Mouse (Mus musculus) T-cell, adult 2 months (primary cell): ENCODE measurements around the gene Ulk4.

Experiments used
- DNase-seq: peaks from one replicate; pipeline ENCODE4 v3.0.0; 2022; ENCODE audit warnings: low spot score

The Ulk4 gene

DNA sequence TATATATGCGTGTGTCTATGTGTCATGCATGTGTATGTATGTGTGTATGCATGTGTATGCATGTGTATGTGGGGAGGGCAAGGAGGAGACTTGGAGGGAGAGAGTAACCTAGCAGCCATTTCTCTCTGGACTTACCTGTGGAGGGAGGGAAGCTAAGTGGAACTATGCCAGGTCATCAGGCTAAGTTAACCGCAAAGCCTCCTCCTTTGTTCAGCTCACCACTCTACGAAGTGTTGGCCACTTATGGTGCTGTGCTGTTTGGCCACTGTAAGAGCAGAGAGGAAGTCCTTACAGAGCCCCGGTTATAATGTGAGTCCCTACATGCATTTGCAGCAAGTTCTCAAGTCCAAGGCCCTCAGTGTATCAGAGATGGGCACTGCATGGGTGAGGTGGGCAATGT, 300.1 kb downstream of the Ulk4 start:
- no peak for DNase-seq

GRCm38 (mm10) chr9:120976158-120976557, 300.8 kb downstream of the Ulk4 start:
- DNase-seq, result no peak

DNA sequence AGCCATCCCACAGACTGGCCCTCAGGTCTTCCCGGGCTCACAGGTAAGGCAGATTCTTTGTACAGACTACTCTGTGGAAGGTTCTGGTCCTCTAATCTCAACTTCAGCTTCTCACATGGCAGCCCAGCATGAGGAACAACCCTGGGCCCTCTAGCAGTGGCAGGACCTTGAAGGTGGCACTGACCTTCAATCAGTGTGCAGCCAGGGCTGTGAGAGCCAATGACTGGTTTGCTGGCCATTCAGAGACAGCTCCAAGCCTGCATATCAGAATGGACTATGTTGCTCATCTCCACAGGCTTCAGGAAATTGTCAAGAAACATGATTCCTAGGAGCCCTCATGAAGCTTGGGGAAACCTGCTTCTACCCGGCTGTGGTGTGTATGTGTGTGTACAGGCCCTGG, 302.8 kb downstream of the Ulk4 start:
- no peak for DNase-seq

GRCm38 (mm10) chr9:120973026-120973515, 303.9 kb downstream of the Ulk4 start:
- DNase-seq, result no peak

GRCm38 (mm10) chr9:120965007-120965406, 312.0 kb downstream of the Ulk4 start:
- no peak for DNase-seq

DNA sequence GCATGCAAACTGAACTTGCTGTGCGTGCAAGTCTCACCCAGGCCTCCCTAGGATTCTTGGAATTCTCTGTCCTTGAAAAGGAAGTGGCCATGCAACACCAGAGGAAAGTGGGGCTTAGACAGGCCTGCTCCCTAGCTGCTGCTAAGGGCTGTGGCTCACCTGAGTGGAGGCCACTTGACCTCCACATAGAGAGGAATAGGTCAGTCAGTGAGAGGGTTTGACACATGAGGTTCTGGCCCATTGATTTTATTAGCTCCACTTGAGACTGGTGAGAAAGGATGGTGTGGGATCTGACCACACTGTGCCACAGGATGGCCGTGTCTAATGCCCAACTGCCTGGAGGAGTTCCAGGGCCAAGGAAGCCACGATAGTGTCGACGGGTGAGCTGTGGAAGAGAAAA, 312.8 kb downstream of the Ulk4 start:
- no peak for DNase-seq

DNA sequence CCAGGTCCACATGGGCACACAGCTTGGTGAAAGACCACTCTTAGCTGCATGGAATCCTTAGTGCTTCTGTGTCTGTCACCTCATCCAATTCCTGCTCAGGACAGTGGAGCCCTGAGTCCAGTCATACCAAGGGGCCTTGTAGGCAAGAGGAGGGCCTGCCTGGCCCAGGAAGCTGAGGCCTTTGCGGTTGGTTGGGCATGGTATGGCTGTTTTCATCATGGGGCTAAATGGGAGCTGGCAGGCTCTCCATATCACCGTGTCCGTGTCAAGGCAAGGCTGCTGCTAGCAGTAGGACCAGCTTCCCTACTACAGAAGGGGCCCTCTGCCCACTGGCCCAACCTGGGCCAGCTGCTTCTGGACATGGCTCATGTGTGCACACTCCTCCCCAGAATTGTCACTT, 313.3 kb downstream of the Ulk4 start:
- DNase-seq, result no peak

DNA sequence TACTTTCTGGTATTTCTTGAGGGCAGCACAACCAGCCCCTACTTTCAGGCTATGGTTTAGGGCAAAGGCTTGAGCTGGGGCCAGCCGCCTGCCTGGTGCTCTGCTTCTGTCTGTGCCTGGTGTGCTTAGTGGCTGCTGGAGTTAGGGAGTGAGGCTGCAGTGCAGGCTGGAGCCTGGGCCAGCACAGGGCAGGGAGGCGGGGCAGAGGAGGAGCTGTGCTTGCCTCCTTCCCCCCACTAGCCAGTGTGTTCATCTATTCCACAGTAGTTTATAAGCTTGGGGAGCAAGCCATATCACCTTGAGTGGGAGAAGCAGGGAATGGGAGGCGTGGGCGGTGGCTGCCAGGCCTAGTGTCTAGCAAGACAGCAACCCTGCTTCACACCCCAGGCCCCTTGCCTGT, 313.9 kb downstream of the Ulk4 start:
- no peak for DNase-seq

- DNase-seq, result no peak
Measured at GRCm38 (mm10) chr9:120961969-120962700, 314.9 kb downstream of the Ulk4 start.

GRCm38 (mm10) chr9:120961466-120961865, 315.5 kb downstream of the Ulk4 start:
- no peak for DNase-seq

- no peak for DNase-seq
Measured at GRCm38 (mm10) chr9:120960611-120961010, 316.4 kb downstream of the Ulk4 start.

GRCm38 (mm10) chr9:120959225-120959624, 317.8 kb downstream of the Ulk4 start:
- no peak for DNase-seq

GRCm38 (mm10) chr9:120958560-120958959, 318.4 kb downstream of the Ulk4 start:
- no peak for DNase-seq

GRCm38 (mm10) chr9:120958051-120958450, 318.9 kb downstream of the Ulk4 start:
- DNase-seq, result no peak

DNA sequence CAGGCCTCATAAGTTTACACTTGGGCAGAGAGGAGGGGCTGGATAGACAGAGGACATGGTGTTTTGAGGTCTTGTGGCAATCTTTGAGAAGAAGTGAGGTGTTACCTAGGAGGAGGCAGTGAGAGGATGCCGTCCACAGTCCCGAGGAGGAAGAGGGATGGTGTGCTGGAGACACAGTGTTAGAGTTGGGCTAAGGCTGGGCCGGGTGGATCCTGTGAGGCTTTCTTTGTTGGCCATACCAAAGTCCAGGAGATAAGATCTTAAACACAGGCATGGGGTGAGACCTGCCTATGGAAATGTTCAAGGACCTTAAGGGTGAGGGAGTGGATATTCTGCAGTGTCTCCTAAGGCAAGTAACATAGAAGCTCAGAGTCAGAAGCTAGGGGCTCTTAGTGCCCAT, 325.1 kb downstream of the Ulk4 start:
- no peak for DNase-seq

- DNase-seq, result no peak
Measured at GRCm38 (mm10) chr9:120950761-120951160, 326.2 kb downstream of the Ulk4 start.

DNA sequence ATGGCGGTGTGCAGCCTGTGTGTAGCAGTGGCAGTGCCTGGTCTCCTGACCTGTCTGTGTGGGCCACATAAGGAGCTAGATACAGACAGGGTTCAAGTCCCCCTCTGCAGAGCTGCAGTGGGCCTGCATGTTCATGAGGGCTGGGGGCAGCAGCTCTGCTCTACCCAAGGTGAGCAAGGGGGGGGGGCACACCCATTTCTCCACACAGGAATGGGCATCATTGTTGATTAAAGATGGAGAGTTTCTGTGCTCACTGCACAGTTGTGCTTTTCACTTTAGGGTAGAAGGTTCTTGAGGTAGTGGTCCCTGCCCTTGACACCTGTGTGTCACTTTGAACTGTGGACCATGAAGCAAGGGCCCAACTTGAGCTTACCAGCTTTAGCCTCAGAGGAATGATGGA, 328.2 kb downstream of the Ulk4 start:
- DNase-seq, result no peak

- no peak for DNase-seq
Measured at GRCm38 (mm10) chr9:120946131-120946530, 330.9 kb downstream of the Ulk4 start.

GRCm38 (mm10) chr9:120944211-120944610, 332.8 kb downstream of the Ulk4 start:
- DNase-seq, result no peak

DNA sequence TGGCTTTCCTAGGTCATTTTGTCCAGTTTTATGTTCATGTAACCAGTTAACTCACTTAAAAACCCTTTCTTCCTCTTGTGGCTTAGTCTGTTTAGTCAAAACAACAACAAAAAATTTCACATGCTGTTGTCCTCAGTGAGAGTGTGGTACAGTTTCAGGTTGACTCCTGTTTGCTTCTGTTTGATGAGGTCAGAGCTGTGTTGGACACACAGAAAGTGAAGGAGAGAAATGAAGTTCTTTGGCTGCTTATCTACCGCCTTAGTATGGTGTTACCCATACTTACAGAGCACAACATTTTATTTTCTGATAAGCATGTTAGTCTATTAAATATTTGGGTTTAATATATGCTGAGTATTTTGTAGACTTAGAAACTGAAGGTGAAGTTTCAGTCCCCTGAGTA, 333.2 kb downstream of the Ulk4 start:
- DNase-seq, result no peak

DNA sequence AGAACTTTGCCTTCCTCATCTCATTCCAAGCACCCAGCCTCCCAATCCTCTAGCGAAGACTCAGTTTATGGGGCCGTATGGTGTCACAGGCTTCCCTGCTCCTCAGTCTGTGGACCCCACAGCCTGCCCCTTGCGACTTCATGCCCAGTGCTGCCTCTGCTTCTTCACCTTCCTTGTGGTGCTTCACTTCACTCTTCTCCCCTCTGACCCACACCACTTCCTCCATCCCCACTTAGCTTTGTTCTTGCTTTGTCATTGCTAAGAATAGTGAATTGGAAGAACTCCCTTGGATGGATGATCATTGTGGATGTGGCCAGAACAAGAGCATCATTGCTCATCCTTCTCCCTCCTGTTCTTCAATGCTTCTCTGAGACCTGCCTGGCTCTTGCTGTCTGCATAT, 336.1 kb downstream of the Ulk4 start:
- no peak for DNase-seq

GRCm38 (mm10) chr9:120936351-120936750, 340.6 kb downstream of the Ulk4 start:
- DNase-seq, result no peak

- no peak for DNase-seq
Measured at GRCm38 (mm10) chr9:120935634-120935922, 341.4 kb downstream of the Ulk4 start.

GRCm38 (mm10) chr9:120934821-120935633, 342.0 kb downstream of the Ulk4 start:
- no peak for DNase-seq
